Comparison of ENCODE assay signal across 8 mouse cellular contexts in genomic region chr7:27233300-27233699, GRCm38 (mm10). TPM values are rescaled to one million over a fixed set of nuclear protein-coding genes. Genes with fewer than 3 reads are reported as not detected.
DNase-seq lines count a peak whose midpoint lies in the region; ATAC-seq and TF ChIP-seq lines count a peak whose summit lies in the region.

No protein-coding gene starts in this region.

- DNase-seq in heart, adult 8-10 months (ENCODE audit: low spot score) = no peak
- DNase-seq in frontal cortex, postnatal 36 days (ENCODE audit: low spot score in 2 of 2) = no peak
- no peak for DNase-seq in right cerebral cortex, postnatal 10 days (ENCODE audit: low spot score in 2 of 2)
- DNase-seq in left cerebral cortex, postnatal 14 days (ENCODE audit: low spot score in 2 of 2) = no peak

- no peaks in the 10 kb centered on the region for H3K9me3 ChIP-seq in heart, embryonic 13.5 days
- no peaks in the 10 kb centered on the region for H3K9me3 ChIP-seq in E14TG2a.4 (ENCODE audit: low read length)
- H3K9me3 ChIP-seq in forebrain, embryonic 13.5 days (replicated peaks) = no peaks in the 10 kb centered on the region
- H3K9me3 ChIP-seq in liver, embryonic 15.5 days (replicated peaks) = no peaks in the 10 kb centered on the region

- intact Hi-C loops in left cerebral cortex, postnatal 14 days (cut with DNase I) = loop anchor here (2.0 kb wide), 1 partner anchor 26 kb away; the partner anchor contains the start of gene Numbl

- peak overlapping the region; percentile 80 for H3K4me2 ChIP-seq in heart, embryonic 13.5 days
- H3K4me2 ChIP-seq in forebrain, embryonic 13.5 days = peak overlapping the region; percentile 81
- H3K4me2 ChIP-seq in liver, embryonic 15.5 days = peak overlapping the region; percentile 79

- TF ChIP-seq CTCF in E14TG2a.4 (conservative IDR thresholded peaks at IDR 0.05; ENCODE audit: low read length) = no peak

- H3K27me3 ChIP-seq in heart, embryonic 13.5 days (replicated peaks) = no peaks in the 10 kb centered on the region
- H3K27me3 ChIP-seq in E14TG2a.4 (ENCODE audit: insufficient read depth, low read length) = no peaks in the 10 kb centered on the region
- no peaks in the 10 kb centered on the region for H3K27me3 ChIP-seq in forebrain, embryonic 13.5 days
- no peaks in the 10 kb centered on the region for H3K27me3 ChIP-seq in liver, embryonic 15.5 days

- peaks cover 19% of the 10 kb centered on the region for H3K4me1 ChIP-seq in heart, embryonic 13.5 days
- H3K4me1 ChIP-seq in E14TG2a.4 (replicated peaks; ENCODE audit: low read depth, low read length) = peaks cover 55% of the 10 kb centered on the region
- H3K4me1 ChIP-seq in forebrain, embryonic 13.5 days = peaks cover 24% of the 10 kb centered on the region
- H3K4me1 ChIP-seq in liver, embryonic 15.5 days (replicated peaks) = peaks cover 37% of the 10 kb centered on the region

- 6% methylated on average over 6 of the region's 6 CpGs for WGBS in heart, embryonic 13.5 days
- 0% methylated on average over 6 of the region's 6 CpGs for WGBS in forebrain, embryonic 13.5 days
- WGBS in liver, embryonic 15.5 days (ENCODE audit: insufficient replicate concordance) = 3% methylated on average over 6 of the region's 6 CpGs

- peak overlapping the region; percentile 81 for H3K9ac ChIP-seq in heart, embryonic 13.5 days
- H3K9ac ChIP-seq in forebrain, embryonic 13.5 days = peak overlapping the region; percentile 66
- peak overlapping the region; percentile 67 for H3K9ac ChIP-seq in liver, embryonic 15.5 days

- peaks cover 16% of the 10 kb centered on the region for H3K36me3 ChIP-seq in heart, embryonic 13.5 days
- H3K36me3 ChIP-seq in E14TG2a.4 (ENCODE audit: insufficient read depth, low read length) = no peaks in the 10 kb centered on the region
- H3K36me3 ChIP-seq in forebrain, embryonic 13.5 days (ENCODE audit: poor library complexity, severe bottlenecking) = 0 out of 2 replicates have a peak, but pooled peaks cover 7% of the 10 kb centered on the region
- H3K36me3 ChIP-seq in liver, embryonic 15.5 days (replicated peaks) = no peaks in the 10 kb centered on the region

- no peak for ATAC-seq in heart, embryonic 13.5 days (ENCODE audit: extremely low read depth, insufficient number of reproducible peaks, low FRiP score, low TSS enrichment)
- peak; percentile 26; the same call in 1 of the 2 replicates for ATAC-seq in forebrain, embryonic 13.5 days
- ATAC-seq in liver, embryonic 15.5 days (ENCODE audit: insufficient read depth) = no peak

- peak overlapping the region; percentile 67 for H3K27ac ChIP-seq in heart, embryonic 13.5 days (replicated peaks)
- H3K27ac ChIP-seq in forebrain, embryonic 13.5 days = peak overlapping the region; percentile 80
- H3K27ac ChIP-seq in liver, embryonic 15.5 days (replicated peaks) = peak overlapping the region; percentile 64

- peak overlapping the region; percentile 69 for H3K4me3 ChIP-seq in heart, embryonic 13.5 days
- H3K4me3 ChIP-seq in E14TG2a.4 (replicated peaks; ENCODE audit: low read length) = peak overlapping the region; percentile 74
- peak overlapping the region; percentile 62 for H3K4me3 ChIP-seq in forebrain, embryonic 13.5 days
- H3K4me3 ChIP-seq in liver, embryonic 15.5 days (replicated peaks) = peak overlapping the region; percentile 77

RNA-seq across cellular contexts. Expression of gene Coq8b, which starts 0.5 kb away (rescaled TPM):
- 10.2 and 12.0 TPM in 2 replicates for polyA plus RNA-seq in heart, embryonic 13.5 days (2015; fragmentation: Nextera tagmentation; extraction: Ambion mirVana)
- 10 to 100 TPM in 2 of 4 experiments, 1 to 10 TPM in 2; 9.0 to 12.6 (median 10.1) TPM for total RNA-seq in heart, adult 8-10 months (2022)
- polyA plus RNA-seq in forebrain, embryonic 13.5 days (2015; fragmentation: Nextera tagmentation; extraction: Ambion mirVana) = 22.3 and 25.5 TPM in 2 replicates
- 23.8 and 26.5 TPM in 2 replicates for polyA plus RNA-seq in liver, embryonic 15.5 days (2015; fragmentation: Nextera tagmentation; extraction: Ambion mirVana)
- 10 to 100 TPM; 31.2 to 34.8 TPM for total RNA-seq in left cerebral cortex, postnatal 14 days (2021)

RNA-seq across cellular contexts. Expression of gene Itpkc, which starts 4.8 kb away (rescaled TPM):
- polyA plus RNA-seq in heart, embryonic 13.5 days (2015; fragmentation: Nextera tagmentation; extraction: Ambion mirVana) = 2.3 and 3.3 TPM in 2 replicates
- 1 to 10 TPM; 4.6 to 6.2 (median 4.8) TPM for total RNA-seq in heart, adult 8-10 months (2022)
- polyA plus RNA-seq in forebrain, embryonic 13.5 days (2015; fragmentation: Nextera tagmentation; extraction: Ambion mirVana) = 4.6 and 5.4 TPM in 2 replicates
- 1.7 and 2.1 TPM in 2 replicates for polyA plus RNA-seq in liver, embryonic 15.5 days (2015; fragmentation: Nextera tagmentation; extraction: Ambion mirVana)
- total RNA-seq in left cerebral cortex, postnatal 14 days (2021) = 1 to 10 TPM; 7.3 to 8.0 TPM

RNA-seq across cellular contexts. Expression of gene Numbl, which starts 24.9 kb away (rescaled TPM):
- 8.3 and 8.8 TPM in 2 replicates for polyA plus RNA-seq in heart, embryonic 13.5 days (2015; fragmentation: Nextera tagmentation; extraction: Ambion mirVana)
- total RNA-seq in heart, adult 8-10 months (2022) = 1 to 10 TPM; 3.4 to 5.0 (median 4.1) TPM
- polyA plus RNA-seq in forebrain, embryonic 13.5 days (2015; fragmentation: Nextera tagmentation; extraction: Ambion mirVana) = 31.1 and 32.3 TPM in 2 replicates
- polyA plus RNA-seq in liver, embryonic 15.5 days (2015; fragmentation: Nextera tagmentation; extraction: Ambion mirVana) = 2.0 and 2.6 TPM in 2 replicates
- total RNA-seq in left cerebral cortex, postnatal 14 days (2021) = 100 to 1,000 TPM; 134 to 139 TPM

RNA-seq across cellular contexts. Expression of gene Snrpa, which starts 37.2 kb away (rescaled TPM):
- polyA plus RNA-seq in heart, embryonic 13.5 days (2015; fragmentation: Nextera tagmentation; extraction: Ambion mirVana) = 158 TPM in 2 replicates
- 10 to 100 TPM; 39.6 to 48.6 (median 47.4) TPM for total RNA-seq in heart, adult 8-10 months (2022)
- 269 and 280 TPM in 2 replicates for polyA plus RNA-seq in forebrain, embryonic 13.5 days (2015; fragmentation: Nextera tagmentation; extraction: Ambion mirVana)
- polyA plus RNA-seq in liver, embryonic 15.5 days (2015; fragmentation: Nextera tagmentation; extraction: Ambion mirVana) = 79.3 and 89.6 TPM in 2 replicates
- 10 to 100 TPM; 81.3 to 81.8 TPM for total RNA-seq in left cerebral cortex, postnatal 14 days (2021)

RNA-seq across cellular contexts. Expression of gene BC024978, which starts 37.7 kb away (rescaled TPM):
- polyA plus RNA-seq in heart, embryonic 13.5 days (2015; fragmentation: Nextera tagmentation; extraction: Ambion mirVana) = 2.9 and 3.1 TPM in 2 replicates
- total RNA-seq in heart, adult 8-10 months (2022) = 10 to 100 TPM; 14.1 to 19.5 (median 15.8) TPM
- polyA plus RNA-seq in forebrain, embryonic 13.5 days (2015; fragmentation: Nextera tagmentation; extraction: Ambion mirVana) = 4.2 and 4.4 TPM in 2 replicates
- 0.79 and 1.0 TPM in 2 replicates for polyA plus RNA-seq in liver, embryonic 15.5 days (2015; fragmentation: Nextera tagmentation; extraction: Ambion mirVana)
- total RNA-seq in left cerebral cortex, postnatal 14 days (2021) = 10 to 100 TPM; 18.9 to 21.3 TPM
